In the genomic region with DNA sequence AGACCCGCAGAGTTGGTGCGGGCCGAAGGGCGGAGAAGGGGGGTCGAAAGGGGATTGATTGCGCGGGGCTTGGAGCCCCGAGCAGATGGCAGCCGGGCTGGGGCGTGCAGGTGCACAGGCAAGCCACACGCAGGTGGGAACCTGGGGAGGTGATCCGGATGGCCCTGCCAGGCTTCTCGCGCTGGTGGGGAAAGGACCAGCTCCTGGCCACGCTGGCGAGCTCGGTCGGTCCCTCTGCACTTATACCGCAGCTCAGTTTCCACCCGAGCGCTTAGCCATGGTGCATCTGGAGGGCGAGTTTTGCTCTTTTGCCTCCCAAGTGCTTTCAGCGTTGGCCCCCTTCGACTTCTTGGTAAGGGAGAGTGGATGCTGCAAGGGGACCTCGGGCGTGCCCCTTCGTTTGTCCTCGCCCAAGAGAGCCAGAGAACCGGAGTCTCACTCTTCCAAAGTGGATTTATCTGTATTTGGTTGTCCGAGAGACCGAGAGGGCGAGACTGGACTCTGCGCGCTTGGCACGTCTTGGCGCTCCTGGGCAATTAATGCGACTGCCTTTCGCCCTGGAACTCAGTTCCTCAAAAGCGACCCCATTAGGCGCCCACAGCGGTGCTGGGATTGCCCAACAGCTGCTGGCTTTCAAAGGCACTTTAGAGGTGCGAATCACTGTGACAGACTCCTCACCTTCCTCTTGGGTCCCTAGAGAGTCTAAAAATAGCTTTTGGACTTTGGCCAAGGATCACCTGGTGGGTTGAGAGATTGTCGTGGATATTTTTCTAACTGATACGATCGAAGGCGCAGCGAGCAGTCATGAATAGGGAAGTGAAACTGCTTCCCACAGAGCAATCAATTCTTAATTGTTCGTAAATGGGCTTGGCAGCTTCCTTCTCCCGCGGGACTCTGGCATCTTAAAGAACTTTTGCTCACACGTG, we compare ENCODE assay signal across 8 mouse cellular contexts. TPM values are rescaled to one million over a fixed set of nuclear protein-coding genes. Genes with fewer than 3 reads are reported as not detected.
A peak's percentile ranks its signal among the peaks of the same experiment; 100 is the strongest.
DNase-seq lines count a peak whose midpoint lies in the region; ATAC-seq and TF ChIP-seq lines count a peak whose summit lies in the region.

No protein-coding gene starts in this region.

- no peak for TF ChIP-seq POLR2A in ES-Bruce4 (IDR thresholded peaks at IDR 0.05; ENCODE audit: insufficient read depth, low read length)
- no peak for TF ChIP-seq POLR2A in heart, adult 2 months (IDR thresholded peaks at IDR 0.05; ENCODE audit: insufficient read depth, low read depth, low read length)

- H3K79me2 ChIP-seq in heart, adult 2 months (replicated peaks; ENCODE audit: control insufficient read depth, insufficient read depth, low read length) = no peaks in the 10 kb centered on the region

- no peak for TF ChIP-seq CTCF in ES-Bruce4 (IDR thresholded peaks at IDR 0.05; ENCODE audit: low read depth, low read length)
- TF ChIP-seq CTCF in heart, adult 2 months (IDR thresholded peaks at IDR 0.05) = no peak
- TF ChIP-seq CTCF in lung, embryonic 14.5 days (IDR thresholded peaks at IDR 0.05; ENCODE audit: low read depth) = no peak

- no peak overlapping the region for H3K27ac ChIP-seq in ES-Bruce4 (ENCODE audit: insufficient read depth, low read length)
- H3K27ac ChIP-seq in heart, adult 2 months = peak overlapping the region; percentile 18
- peak overlapping the region; percentile 42; the same call in 1 of the 2 replicates for H3K27ac ChIP-seq in lung, embryonic 14.5 days (ENCODE audit: low read depth)

- peak overlapping the region; percentile 65 for H3K9ac ChIP-seq in ES-Bruce4 (ENCODE audit: low read depth, poor library complexity, severe bottlenecking)
- H3K9ac ChIP-seq in heart, adult 2 months (ENCODE audit: low read depth, low read length) = peak overlapping the region; percentile 73
- H3K9ac ChIP-seq in lung, embryonic 14.5 days = peak overlapping the region; percentile 65

- peak; percentile 31 for ATAC-seq in common myeloid progenitor, adult 5-6 weeks (replicated peaks; ENCODE audit: low read depth, poor library complexity, severe bottlenecking)
- ATAC-seq in lung, embryonic 14.5 days (ENCODE audit: insufficient read depth) = peak; percentile 19; the same call in 1 of the 2 replicates
- 0 out of 2 replicates have a peak, but pooled peaks have one; percentile 20 for ATAC-seq in neutrophil, adult 5-6 weeks (ENCODE audit: extremely low read depth, insufficient number of reproducible peaks, low FRiP score, poor library complexity, severe bottlenecking)

- H3K4me1 ChIP-seq in ES-Bruce4 (ENCODE audit: control insufficient read depth, insufficient read depth, low read length) = peaks cover 2% of the 10 kb centered on the region
- H3K4me1 ChIP-seq in heart, adult 2 months (ENCODE audit: control insufficient read depth, insufficient read depth, low read length) = no peaks in the 10 kb centered on the region; the same call in 1 of the 2 replicates
- no peaks in the 10 kb centered on the region for H3K4me1 ChIP-seq in lung, embryonic 14.5 days (ENCODE audit: insufficient read depth)

- no peaks in the 10 kb centered on the region for H3K36me3 ChIP-seq in ES-Bruce4 (ENCODE audit: control insufficient read depth, insufficient read depth, low read length, poor library complexity, severe bottlenecking)
- H3K36me3 ChIP-seq in heart, adult 2 months (ENCODE audit: control insufficient read depth, insufficient read depth, low read length) = no peaks in the 10 kb centered on the region
- H3K36me3 ChIP-seq in lung, embryonic 14.5 days (ENCODE audit: insufficient read depth) = no peaks in the 10 kb centered on the region

- DNase-seq in 416B (ENCODE audit: low read depth) (peak; percentile 14), adipocyte (ENCODE audit: low spot score) (no peak)
- peak in 1 of 2 experiments; percentile 39 for DNase-seq in heart, adult 2 months
- peak; percentile 64 for DNase-seq in kidney, adult 18-20 months
- DNase-seq in lung, embryonic 14.5 days = peak; percentile 38

- intact Hi-C loops in heart, adult 2 months (cut with DNase I) = loop anchor here (5.0 kb wide), 1 partner anchor 102 kb away; no protein-coding TSS in a partner anchor

- no peak for TF ChIP-seq EP300 in ES-Bruce4 (IDR thresholded peaks at IDR 0.05; ENCODE audit: insufficient read depth, low read depth, low read length)
- no peak for TF ChIP-seq EP300 in heart, adult 2 months (IDR thresholded peaks at IDR 0.05; ENCODE audit: insufficient read depth, low read depth, low read length)

- no peaks in the 10 kb centered on the region for H3K9me3 ChIP-seq in ES-Bruce4 (replicated peaks; ENCODE audit: control insufficient read depth, insufficient read depth, low read length, poor library complexity, severe bottlenecking)
- no peaks in the 10 kb centered on the region for H3K9me3 ChIP-seq in lung, embryonic 14.5 days (ENCODE audit: low read depth, low read length)

- peak overlapping the region; percentile 96 for H3K4me3 ChIP-seq in ES-Bruce4 (ENCODE audit: low read depth, low read length)
- H3K4me3 ChIP-seq in heart, adult 2 months = peak overlapping the region; percentile 86
- peak overlapping the region; percentile 56 for H3K4me3 ChIP-seq in lung, embryonic 14.5 days (ENCODE audit: low read depth, low read length)

- H3K27me3 ChIP-seq in ES-Bruce4 (ENCODE audit: control insufficient read depth, insufficient read depth, low read length, poor library complexity, severe bottlenecking) = peaks cover 5% of the 10 kb centered on the region
- H3K27me3 ChIP-seq in heart, adult 2 months (ENCODE audit: control insufficient read depth, insufficient read depth, low read length) = no peaks in the 10 kb centered on the region
- peaks cover 22% of the 10 kb centered on the region for H3K27me3 ChIP-seq in lung, embryonic 14.5 days (ENCODE audit: insufficient read depth, low read length)

- peak overlapping the region; percentile 96 for H3K4me2 ChIP-seq in lung, embryonic 14.5 days

- WGBS in heart, adult 2 months = 1% methylated on average over 51 of the region's 51 CpGs
- WGBS in lung, embryonic 14.5 days = under 1% methylated on average over 51 of the region's 51 CpGs

RNA-seq across cellular contexts. Expression of a gene that starts 0.8 kb away (rescaled TPM):
- polyA plus RNA-seq in ES-Bruce4 (2011; ENCODE audit: insufficient read depth, insufficient read length, low read depth, missing spikeins) = 22.1 and 26.5 TPM in 2 replicates
- 0.46 TPM in 1 of 2 replicates, not detected in the other for total RNA-seq in common myeloid progenitor, adult 5-6 weeks (2017)
- total RNA-seq in heart, adult 2 months (2021) = 1 to 10 TPM; 3.1 to 4.2 TPM
- polyA plus RNA-seq in heart, adult 2 months (2012; rRNA removed) = 3.0 and 4.3 TPM in 2 replicates
- polyA plus RNA-seq in lung, embryonic 14.5 days (2014; fragmentation: Nextera tagmentation; extraction: Ambion mirVana) = 3.0 and 3.6 TPM in 2 replicates
- 1.5 and 1.9 TPM in 2 replicates for total RNA-seq in neutrophil, adult 5-6 weeks (2017)

RNA-seq across cellular contexts. Expression of a gene that starts 16.6 kb away (rescaled TPM):
- 12.5 and 12.7 TPM in 2 replicates for polyA plus RNA-seq in ES-Bruce4 (2011; ENCODE audit: insufficient read depth, insufficient read length, low read depth, missing spikeins)
- 16.6 and 19.0 TPM in 2 replicates for total RNA-seq in common myeloid progenitor, adult 5-6 weeks (2017)
- 10 to 100 TPM; 11.6 to 12.5 TPM for total RNA-seq in heart, adult 2 months (2021)
- polyA plus RNA-seq in heart, adult 2 months (2012; rRNA removed) = 3.9 and 5.3 TPM in 2 replicates
- polyA plus RNA-seq in lung, embryonic 14.5 days (2014; fragmentation: Nextera tagmentation; extraction: Ambion mirVana) = 15.9 and 16.1 TPM in 2 replicates
- 14.1 and 14.9 TPM in 2 replicates for total RNA-seq in neutrophil, adult 5-6 weeks (2017)
